Mouse (Mus musculus) cortical plate, adult 2 months (tissue): ENCODE results near the gene Tnik. TPM values are rescaled to one million over a fixed set of nuclear protein-coding genes. Genes with fewer than 3 reads are reported as not detected.

ENCODE experiments used
- H3K27ac ChIP-seq: fragments of 200-500 bp; 2 replicates; pipeline ENCODE4 v1.5.1; 2012; ENCODE audit warnings: low read length, control low read depth, inconsistent platforms; ENCODE audit not compliant: insufficient read depth
- H3K4me1 ChIP-seq: fragments of 200-500 bp; 2 replicates; pipeline ENCODE4 v1.6.1; 2011; ENCODE audit warnings: low read length; ENCODE audit not compliant: control insufficient read depth, insufficient read depth
- H3K4me3 ChIP-seq: fragments of 200-500 bp; 2 replicates; pipeline ENCODE4 v1.5.1; 2011; ENCODE audit warnings: mild to moderate bottlenecking, low read length, control low read depth; ENCODE audit not compliant: insufficient read depth
- CTCF ChIP-seq: fragments of 200-500 bp; IDR thresholded peaks from 2 replicates; pipeline ENCODE4 v1.5.1; 2011; ENCODE audit warnings: mild to moderate bottlenecking, control low read depth, low read length; ENCODE audit not compliant: insufficient read depth; ENCODE audit errors: extremely low read depth
- POLR2A ChIP-seq: fragments of 200-500 bp; IDR thresholded peaks from 2 replicates; pipeline ENCODE4 v1.6.1; 2011; ENCODE audit warnings: mild to moderate bottlenecking, low read length, control low read depth; ENCODE audit not compliant: insufficient read depth; ENCODE audit errors: extremely low read depth
- polyA plus RNA-seq: library from polyadenylated mRNA; depleted of rRNA; stranded (reverse); fragments of >200 nt; gene quantifications from 2 replicates; pipeline ENCODE4 v1.2.3, GENCODE M21; 2012

The Tnik gene
- polyA plus RNA-seq, 1 experiment = 95.8 TPM

- Histone ChIP-seq H3K27ac (no peak overlapping the region), H3K4me1 (peaks cover 10% of the 10 kb centered on the region), H3K4me3 (no peak overlapping the region)
- no peak for TF ChIP-seq CTCF
Measured at GRCm38 (mm10) chr3:28303915-28304314, 40.9 kb downstream of the Tnik start.

GRCm38 (mm10) chr3:28306852-28307251, 43.8 kb downstream of the Tnik start:
- H3K27ac ChIP-seq = no peak overlapping the region
- no peak overlapping the region for H3K4me3 ChIP-seq
- H3K4me1 ChIP-seq = peaks cover 8% of the 10 kb centered on the region
- no peak for TF ChIP-seq POLR2A

- no peak overlapping the region for H3K4me3 ChIP-seq
- no peak overlapping the region for H3K27ac ChIP-seq
- TF ChIP-seq CTCF (no peak), POLR2A (no peak)
- H3K4me1 ChIP-seq = peaks cover 9% of the 10 kb centered on the region
Measured at GRCm38 (mm10) chr3:28314438-28314837, 51.4 kb downstream of the Tnik start.

- TF ChIP-seq CTCF = no peak
- TF ChIP-seq POLR2A = no peak
- Histone ChIP-seq H3K4me1 (peaks cover 10% of the 10 kb centered on the region), H3K27ac (no peak overlapping the region)
Measured at GRCm38 (mm10) chr3:28317339-28317738, 54.3 kb downstream of the Tnik start.

GRCm38 (mm10) chr3:28321635-28322034, 58.6 kb downstream of the Tnik start:
- H3K27ac ChIP-seq = no peak overlapping the region
- H3K4me3 ChIP-seq = no peak overlapping the region
- H3K4me1 ChIP-seq = peaks cover 9% of the 10 kb centered on the region
- TF ChIP-seq POLR2A (no peak), CTCF (no peak)

More at GRCm38 (mm10) chr3:28317339-28317738, 54.3 kb downstream of the Tnik start:
- H3K4me3 ChIP-seq = no peak overlapping the region

- TF ChIP-seq CTCF (no peak), POLR2A (no peak)
- H3K4me3 ChIP-seq = no peak overlapping the region
Measured at GRCm38 (mm10) chr3:28325613-28326233, 62.7 kb downstream of the Tnik start.

GRCm38 (mm10) chr3:28332316-28332715, 69.3 kb downstream of the Tnik start:
- H3K4me1 ChIP-seq = peaks cover 17% of the 10 kb centered on the region
- no peak overlapping the region for H3K4me3 ChIP-seq
- no peak overlapping the region for H3K27ac ChIP-seq
- TF ChIP-seq POLR2A = no peak
- TF ChIP-seq CTCF = no peak

More at GRCm38 (mm10) chr3:28325613-28326233, 62.7 kb downstream of the Tnik start:
- Histone ChIP-seq H3K27ac (no peak overlapping the region), H3K4me1 (peaks cover 10% of the 10 kb centered on the region)

- Histone ChIP-seq H3K4me1 (peaks cover 13% of the 10 kb centered on the region), H3K4me3 (no peak overlapping the region), H3K27ac (no peak overlapping the region)
- no peak for TF ChIP-seq CTCF
- TF ChIP-seq POLR2A = no peak
Measured at GRCm38 (mm10) chr3:28333869-28334268, 70.9 kb downstream of the Tnik start.

GRCm38 (mm10) chr3:28334547-28334946, 71.5 kb downstream of the Tnik start:
- no peak overlapping the region for H3K4me3 ChIP-seq
- TF ChIP-seq POLR2A = no peak
- peaks cover 13% of the 10 kb centered on the region for H3K4me1 ChIP-seq
- no peak overlapping the region; the same call in 1 of the 2 replicates for H3K27ac ChIP-seq

- Histone ChIP-seq H3K27ac (no peak overlapping the region), H3K4me1 (no peaks in the 10 kb centered on the region; the same call in 1 of the 2 replicates), H3K4me3 (no peak overlapping the region)
- TF ChIP-seq CTCF (no peak), POLR2A (no peak)
Measured at GRCm38 (mm10) chr3:28340071-28340470, 77.1 kb downstream of the Tnik start.

GRCm38 (mm10) chr3:28343204-28343603, 80.2 kb downstream of the Tnik start:
- peaks cover 5% of the 10 kb centered on the region; the same call in 1 of the 2 replicates for H3K4me1 ChIP-seq
- H3K4me3 ChIP-seq = no peak overlapping the region
- H3K27ac ChIP-seq = no peak overlapping the region
- TF ChIP-seq CTCF = no peak
- no peak for TF ChIP-seq POLR2A
